Mouse (Mus musculus): ENCODE results near the gene Tmbim1. TPM values are rescaled to one million over a fixed set of nuclear protein-coding genes. Genes with fewer than 3 reads are reported as not detected.

Gene Tmbim1
- total RNA-seq, 1 experiment = 38.0 TPM

GRCm38 (mm10) chr1:74340361-74340764 lies 34.9 kb upstream of the Tmbim1 start:
- in situ Hi-C loops (cut with MboI; ENCODE audit: low sequenced_read_pairs in 2 of 2, unreplicated experiment in 2 of 2) = no loop called here
- Histone ChIP-seq H3K9ac (ENCODE audit: insufficient read depth, low read depth, low read length, poor library complexity, severe bottlenecking) (no peak overlapping the region), H3K27ac (ENCODE audit: insufficient read depth, low read depth, low read length, poor library complexity, severe bottlenecking) (no peak overlapping the region), H3K9me3 (ENCODE audit: control insufficient read depth, insufficient read depth, low read depth, low read length) (no peaks in the 10 kb centered on the region), H3K4me1 (ENCODE audit: control insufficient read depth in 2 of 2, insufficient read depth in 2 of 2, low read length in 2 of 2, poor library complexity in 1 of 2) (peaks cover 6 to 12% of the 10 kb centered on the region in 2 experiments), H3K36me3 (ENCODE audit: control insufficient read depth, insufficient read depth, low read length, poor library complexity, severe bottlenecking) (no peaks in the 10 kb centered on the region; the same call in 1 of the 2 replicates), H3K4me3 (ENCODE audit: insufficient read depth in 1 of 2, low read depth in 1 of 2, low read length in 2 of 2, poor library complexity in 1 of 2, severe bottlenecking in 1 of 2) (no peak overlapping the region)
- no peak for DNase-seq (ENCODE audit: low read depth, low spot score)
- TF ChIP-seq ZNF384 (IDR thresholded peaks at IDR 0.05; ENCODE audit: low read depth, low read length) (no peak), MAFK (IDR thresholded peaks at IDR 0.05; ENCODE audit: insufficient read depth, low read depth, low read length) (no peak), HCFC1 (IDR thresholded peaks at IDR 0.05; ENCODE audit: borderline replicate concordance, insufficient read depth, low read length) (no peak), CHD2 (IDR thresholded peaks at IDR 0.05; ENCODE audit: low read depth, low read length) (no peak), ZC3H11A (IDR thresholded peaks at IDR 0.05; ENCODE audit: borderline replicate concordance, low read depth, low read length) (no peak)

- Histone ChIP-seq H3K9ac (ENCODE audit: insufficient read depth, low read depth, low read length, poor library complexity, severe bottlenecking) (no peak overlapping the region), H3K27ac (ENCODE audit: insufficient read depth, low read depth, low read length, poor library complexity, severe bottlenecking) (no peak overlapping the region), H3K4me1 (ENCODE audit: control insufficient read depth in 2 of 2, insufficient read depth in 2 of 2, low read length in 2 of 2, poor library complexity in 1 of 2) (peaks cover 6 to 12% of the 10 kb centered on the region in 2 experiments), H3K4me3 (ENCODE audit: insufficient read depth in 1 of 2, low read depth in 1 of 2, low read length in 2 of 2, poor library complexity in 1 of 2, severe bottlenecking in 1 of 2) (no peak overlapping the region), H3K9me3 (ENCODE audit: control insufficient read depth, insufficient read depth, low read depth, low read length) (no peaks in the 10 kb centered on the region), H3K36me3 (ENCODE audit: control insufficient read depth, insufficient read depth, low read length, poor library complexity, severe bottlenecking) (no peaks in the 10 kb centered on the region; the same call in 1 of the 2 replicates)
- TF ChIP-seq HCFC1 (IDR thresholded peaks at IDR 0.05; ENCODE audit: borderline replicate concordance, insufficient read depth, low read length) (no peak), ZNF384 (IDR thresholded peaks at IDR 0.05; ENCODE audit: low read depth, low read length) (no peak), CHD2 (IDR thresholded peaks at IDR 0.05; ENCODE audit: low read depth, low read length) (no peak), ZC3H11A (IDR thresholded peaks at IDR 0.05; ENCODE audit: borderline replicate concordance, low read depth, low read length) (no peak), MAFK (IDR thresholded peaks at IDR 0.05; ENCODE audit: insufficient read depth, low read depth, low read length) (no peak)
- in situ Hi-C loops (cut with MboI; ENCODE audit: low sequenced_read_pairs in 2 of 2, unreplicated experiment in 2 of 2) = no loop called here
- DNase-seq (ENCODE audit: low read depth, low spot score) = no peak
These were observed 34.5 kb upstream of the Tmbim1 start for GRCm38 (mm10) chr1:74339917-74340316.

DNA sequence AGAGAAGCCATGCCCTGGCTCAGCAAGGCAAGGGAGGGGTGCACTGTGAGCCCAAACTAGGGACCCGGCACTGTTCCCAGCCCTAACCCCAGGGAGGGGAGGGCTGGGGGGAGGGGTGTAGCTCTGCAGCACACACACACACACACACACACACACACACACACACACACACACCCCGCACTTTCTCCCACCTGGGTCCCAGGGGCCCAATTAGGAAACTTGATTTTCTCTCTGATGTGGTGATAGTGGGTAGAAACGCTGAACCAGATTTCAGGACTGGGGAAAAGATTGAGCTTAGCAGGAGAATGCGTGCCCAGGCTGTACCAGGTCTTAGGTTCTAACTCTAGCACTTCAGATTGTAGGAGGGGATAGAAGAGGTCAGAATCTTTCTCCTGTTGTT lies 33.2 kb upstream of the Tmbim1 start:
- Histone ChIP-seq H3K4me1 (ENCODE audit: control insufficient read depth in 2 of 2, insufficient read depth in 2 of 2, low read length in 2 of 2, poor library complexity in 1 of 2) (peaks cover 4 to 10% of the 10 kb centered on the region in 2 experiments; a peak in 3 of 4 replicates), H3K27ac (ENCODE audit: insufficient read depth, low read depth, low read length, poor library complexity, severe bottlenecking) (no peak overlapping the region), H3K9ac (ENCODE audit: insufficient read depth, low read depth, low read length, poor library complexity, severe bottlenecking) (no peak overlapping the region), H3K36me3 (ENCODE audit: control insufficient read depth, insufficient read depth, low read length, poor library complexity, severe bottlenecking) (no peaks in the 10 kb centered on the region; the same call in 1 of the 2 replicates), H3K9me3 (ENCODE audit: control insufficient read depth, insufficient read depth, low read depth, low read length) (no peaks in the 10 kb centered on the region), H3K4me3 (ENCODE audit: insufficient read depth in 1 of 2, low read depth in 1 of 2, low read length in 2 of 2, poor library complexity in 1 of 2, severe bottlenecking in 1 of 2) (no peak overlapping the region)
- TF ChIP-seq HCFC1 (IDR thresholded peaks at IDR 0.05; ENCODE audit: borderline replicate concordance, insufficient read depth, low read length) = no peak
- no peak for TF ChIP-seq ZC3H11A (IDR thresholded peaks at IDR 0.05; ENCODE audit: borderline replicate concordance, low read depth, low read length)
- TF ChIP-seq CHD2 (IDR thresholded peaks at IDR 0.05; ENCODE audit: low read depth, low read length) = no peak
- no peak for TF ChIP-seq MAFK (IDR thresholded peaks at IDR 0.05; ENCODE audit: insufficient read depth, low read depth, low read length)
- no peak for TF ChIP-seq ZNF384 (IDR thresholded peaks at IDR 0.05; ENCODE audit: low read depth, low read length)
- in situ Hi-C loops (cut with MboI; ENCODE audit: low sequenced_read_pairs in 2 of 2, unreplicated experiment in 2 of 2) = no loop called here
- no peak for DNase-seq (ENCODE audit: low read depth, low spot score)

DNA sequence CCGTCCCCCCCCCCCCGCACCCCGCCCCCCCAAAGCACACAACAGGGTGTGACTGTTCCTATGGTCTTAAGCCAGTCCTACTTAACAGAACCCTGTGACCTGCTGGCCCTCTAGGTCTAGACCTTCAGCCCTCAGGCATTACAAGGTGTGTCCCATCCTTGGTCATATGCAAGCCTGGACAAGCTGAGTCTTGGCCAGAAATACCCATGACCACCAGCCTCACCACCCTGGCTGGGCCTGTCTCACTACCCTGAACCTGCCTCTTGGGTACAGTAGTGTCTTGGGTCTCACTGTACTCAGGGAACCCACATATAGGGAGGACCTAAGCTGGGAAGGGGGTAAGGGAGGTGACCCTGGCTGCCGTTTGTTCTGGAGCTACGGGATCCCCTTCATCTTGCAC lies 32.6 kb upstream of the Tmbim1 start:
- no peaks in the 10 kb centered on the region for H3K9me3 ChIP-seq (ENCODE audit: control insufficient read depth, insufficient read depth, low read depth, low read length)
- no peak overlapping the region for H3K9ac ChIP-seq (ENCODE audit: insufficient read depth, low read depth, low read length, poor library complexity, severe bottlenecking)
- no peak overlapping the region for H3K4me3 ChIP-seq (ENCODE audit: insufficient read depth in 1 of 2, low read depth in 1 of 2, low read length in 2 of 2, poor library complexity in 1 of 2, severe bottlenecking in 1 of 2)
- H3K36me3 ChIP-seq (ENCODE audit: control insufficient read depth, insufficient read depth, low read length, poor library complexity, severe bottlenecking) = no peaks in the 10 kb centered on the region; the same call in 1 of the 2 replicates
- in situ Hi-C loops (cut with MboI; ENCODE audit: low sequenced_read_pairs in 2 of 2, unreplicated experiment in 2 of 2) = no loop called here
- H3K4me1 ChIP-seq (ENCODE audit: control insufficient read depth in 2 of 2, insufficient read depth in 2 of 2, low read length in 2 of 2, poor library complexity in 1 of 2) = peaks cover 4 to 11% of the 10 kb centered on the region in 2 experiments; a peak in 3 of 4 replicates
- no peak for DNase-seq (ENCODE audit: low read depth, low spot score)
- H3K27ac ChIP-seq (ENCODE audit: insufficient read depth, low read depth, low read length, poor library complexity, severe bottlenecking) = no peak overlapping the region
- TF ChIP-seq HCFC1 (IDR thresholded peaks at IDR 0.05; ENCODE audit: borderline replicate concordance, insufficient read depth, low read length) = no peak

DNA sequence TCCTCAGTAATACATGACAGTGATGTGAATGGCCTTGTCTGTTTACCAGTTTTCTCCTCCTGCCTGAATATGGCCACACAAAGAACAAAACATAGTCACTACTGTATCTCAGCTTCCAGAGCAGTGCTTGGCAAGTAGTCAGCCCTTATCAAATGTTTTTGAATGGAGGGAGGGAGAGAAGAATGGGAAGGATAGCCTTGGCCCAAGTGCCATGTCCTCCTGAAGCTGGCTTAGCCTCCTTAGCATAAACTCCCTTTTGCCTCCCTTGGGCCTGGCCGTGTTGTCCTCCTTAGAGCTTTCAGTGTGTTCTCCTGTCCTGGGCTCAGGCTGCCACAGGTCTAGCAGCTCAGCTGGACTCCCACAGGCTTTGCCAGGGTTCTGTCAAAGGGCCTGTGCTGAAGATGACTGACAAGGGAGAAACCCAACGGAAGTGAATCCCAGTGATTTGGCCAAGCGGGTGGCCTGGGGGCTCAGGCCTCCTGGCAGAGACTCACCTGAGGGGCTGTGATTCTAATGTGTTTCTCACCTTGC lies 31.9 kb upstream of the Tmbim1 start:
- no peak overlapping the region for H3K27ac ChIP-seq (ENCODE audit: insufficient read depth, low read depth, low read length, poor library complexity, severe bottlenecking)
- H3K4me3 ChIP-seq (ENCODE audit: insufficient read depth in 1 of 2, low read depth in 1 of 2, low read length in 2 of 2, poor library complexity in 1 of 2, severe bottlenecking in 1 of 2) = no peak overlapping the region
- no peak overlapping the region for H3K9ac ChIP-seq (ENCODE audit: insufficient read depth, low read depth, low read length, poor library complexity, severe bottlenecking)
- in situ Hi-C loops (cut with MboI; ENCODE audit: low sequenced_read_pairs in 2 of 2, unreplicated experiment in 2 of 2) = no loop called here
- H3K36me3 ChIP-seq (ENCODE audit: control insufficient read depth, insufficient read depth, low read length, poor library complexity, severe bottlenecking) = no peaks in the 10 kb centered on the region; the same call in 1 of the 2 replicates
- DNase-seq (ENCODE audit: low read depth, low spot score) = no peak
- TF ChIP-seq HCFC1 (IDR thresholded peaks at IDR 0.05; ENCODE audit: borderline replicate concordance, insufficient read depth, low read length) (no peak), CHD2 (IDR thresholded peaks at IDR 0.05; ENCODE audit: low read depth, low read length) (no peak), ZC3H11A (IDR thresholded peaks at IDR 0.05; ENCODE audit: borderline replicate concordance, low read depth, low read length) (no peak), ZNF384 (IDR thresholded peaks at IDR 0.05; ENCODE audit: low read depth, low read length) (no peak), MAFK (IDR thresholded peaks at IDR 0.05; ENCODE audit: insufficient read depth, low read depth, low read length) (no peak)
- no peaks in the 10 kb centered on the region for H3K9me3 ChIP-seq (ENCODE audit: control insufficient read depth, insufficient read depth, low read depth, low read length)
- peaks cover 4 to 11% of the 10 kb centered on the region in 2 experiments; a peak in 3 of 4 replicates for H3K4me1 ChIP-seq (ENCODE audit: control insufficient read depth in 2 of 2, insufficient read depth in 2 of 2, low read length in 2 of 2, poor library complexity in 1 of 2)

All from ES-E14 (cell line).